Mouse (Mus musculus): Measurements from ENCODE around the gene Hoxc11.

GRCm38 (mm10) chr15:102947276-102947675, 7.0 kb upstream of the Hoxc11 start:
- TF ChIP-seq POLR2A (IDR thresholded peaks at IDR 0.05; ENCODE audit: borderline replicate concordance, extremely low read depth, low read depth, low read length) = no peak
- TF ChIP-seq CTCF (IDR thresholded peaks at IDR 0.05; ENCODE audit: insufficient read depth, low read length) = no peak
